Mouse (Mus musculus) natural killer cell, adult 2 months (primary cell): ENCODE measurements at regions not wholly inside any gene's neighbourhood (a gene's known extent, or its start where the extent isn't known, plus 50 kb on each side); places are given as distances from the start of the nearest gene placed in this dataset.
A peak's percentile ranks its signal among the peaks of the same experiment; 100 is the strongest.

Experiments
- DNase-seq, 2 experiments: peaks; one replicate each; pipeline ENCODE4 v3.0.0; 2022; ENCODE audit warnings: low spot score in 2 of 2

GRCm38 (mm10) chr17:72993134-72993533 is 75.0 kb downstream of the Lbh start:
- DNase-seq, result no peak

- no peak for DNase-seq
Measured at GRCm38 (mm10) chr17:72993626-72994025, 75.5 kb downstream of the Lbh start.

DNA sequence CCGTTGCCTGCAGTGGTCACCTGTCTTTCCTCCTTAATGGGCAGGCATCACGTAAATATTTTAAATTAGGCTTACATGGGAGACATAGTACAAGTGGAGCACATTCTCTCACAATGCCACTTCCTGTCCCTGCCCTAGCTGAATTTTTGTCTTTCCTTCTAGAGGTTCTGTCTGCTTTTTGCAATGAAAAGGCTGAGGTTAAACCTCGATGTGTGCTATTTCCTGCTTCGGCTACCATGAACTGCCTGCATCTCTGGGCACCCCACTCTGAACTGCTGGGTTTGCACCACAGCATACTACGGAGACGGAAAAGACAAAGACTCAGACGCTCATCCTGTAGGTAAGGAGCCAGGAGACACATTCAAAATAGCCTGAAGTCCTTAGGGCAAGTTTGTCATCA is 78.4 kb downstream of the Lbh start:
- DNase-seq, result peak; percentile 47 to 58

DNA sequence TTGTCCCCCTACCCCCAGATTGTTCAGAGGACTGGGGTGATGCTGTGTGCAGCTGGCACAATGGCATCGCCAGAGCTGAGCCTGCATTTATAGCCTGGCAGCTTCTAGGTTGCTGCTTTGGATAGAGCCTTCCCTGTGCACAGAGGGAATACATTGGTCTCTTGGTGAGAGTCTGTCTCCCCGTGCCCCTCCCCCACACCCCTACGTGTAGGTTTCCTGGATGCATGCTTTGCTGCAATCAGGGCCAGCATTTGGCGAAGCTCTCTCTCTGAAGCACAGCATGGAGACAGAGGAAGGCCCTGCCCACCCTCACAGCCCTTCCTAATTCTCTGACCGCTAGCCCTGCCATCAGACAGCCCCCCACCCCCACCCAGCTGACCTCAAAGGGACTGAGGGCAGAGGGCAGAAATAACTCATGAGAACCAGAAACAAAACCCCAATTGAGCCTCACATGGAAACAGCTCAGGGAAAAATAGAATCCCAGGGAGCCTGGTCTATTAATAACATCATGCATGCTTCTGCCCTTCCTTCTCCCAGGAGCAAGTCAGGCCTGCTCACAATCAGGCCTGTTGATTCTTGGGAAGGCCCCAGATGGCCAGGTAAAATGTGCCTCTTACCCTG is 79.3 kb downstream of the Lbh start:
- no peak for DNase-seq

DNA sequence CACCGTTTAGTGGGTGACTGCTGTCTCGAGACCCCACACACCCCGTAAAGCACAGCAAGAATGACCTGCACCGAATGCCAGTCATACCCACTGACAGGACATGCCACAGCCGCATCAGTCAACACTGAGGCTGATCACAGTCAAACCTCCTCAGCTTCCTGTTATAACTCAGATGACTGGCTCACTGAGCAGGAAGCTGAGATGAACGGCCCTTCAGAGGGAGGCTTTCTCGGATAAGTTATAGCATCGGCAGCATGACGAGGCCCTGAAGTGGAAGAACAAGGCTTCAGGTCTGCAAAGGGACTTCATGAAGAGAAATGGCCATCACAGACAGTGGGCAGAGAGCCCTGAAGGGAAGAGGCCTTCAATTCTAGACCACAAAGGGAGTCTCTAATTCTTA is 87.0 kb downstream of the Lbh start:
- DNase-seq, result peak; percentile 67 to 71

- peak; percentile 64 to 76 for DNase-seq
Measured at GRCm38 (mm10) chr17:73008901-73009300, 90.8 kb downstream of the Lbh start.

DNA sequence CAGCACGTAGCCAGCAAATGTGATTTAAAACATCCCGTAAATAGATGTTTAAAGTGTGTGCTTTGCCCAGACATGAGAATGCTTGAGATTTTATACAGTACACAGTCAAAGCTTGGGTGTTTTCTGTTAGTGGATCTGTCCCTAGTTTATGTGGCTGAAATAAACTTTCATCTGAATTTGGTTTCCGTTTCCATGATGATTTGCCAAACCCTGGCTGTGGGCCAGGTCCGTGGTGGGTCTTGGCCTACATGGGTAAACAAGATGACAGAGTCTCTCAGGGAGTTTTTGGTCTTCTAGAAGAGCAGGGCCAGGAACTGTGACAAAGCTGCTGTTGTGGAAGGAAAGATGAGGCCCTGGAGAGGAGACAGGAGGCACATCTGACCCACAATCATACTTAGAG is 91.9 kb downstream of the Lbh start:
- peak; percentile 36 to 63 for DNase-seq

DNA sequence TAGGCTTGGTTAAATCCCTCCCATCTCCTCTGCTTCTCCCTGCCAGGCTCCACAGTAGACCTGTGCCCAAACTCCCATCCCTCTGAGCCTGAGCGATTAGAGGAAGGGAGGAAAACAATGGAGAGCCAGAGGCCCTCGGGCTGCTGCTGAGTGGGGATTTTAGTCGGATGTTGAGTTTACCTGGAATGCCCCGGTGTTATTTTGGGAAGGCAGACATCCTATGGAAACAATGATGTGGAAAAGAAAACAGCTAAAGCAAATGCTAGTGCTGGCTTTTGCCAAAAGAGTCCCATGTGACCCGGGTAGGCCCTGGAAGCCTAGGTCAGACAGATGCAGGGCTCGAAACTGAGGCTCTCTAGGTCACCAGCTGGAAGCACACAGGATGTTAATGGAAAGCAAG is 94.3 kb downstream of the Lbh start:
- no peak for DNase-seq

- DNase-seq, result no peak
Measured at GRCm38 (mm10) chr17:73012954-73013353, 94.8 kb upstream of the Lclat1 start.

- no peak for DNase-seq
Measured at GRCm38 (mm10) chr17:73014090-73014853, 93.5 kb upstream of the Lclat1 start.

DNA sequence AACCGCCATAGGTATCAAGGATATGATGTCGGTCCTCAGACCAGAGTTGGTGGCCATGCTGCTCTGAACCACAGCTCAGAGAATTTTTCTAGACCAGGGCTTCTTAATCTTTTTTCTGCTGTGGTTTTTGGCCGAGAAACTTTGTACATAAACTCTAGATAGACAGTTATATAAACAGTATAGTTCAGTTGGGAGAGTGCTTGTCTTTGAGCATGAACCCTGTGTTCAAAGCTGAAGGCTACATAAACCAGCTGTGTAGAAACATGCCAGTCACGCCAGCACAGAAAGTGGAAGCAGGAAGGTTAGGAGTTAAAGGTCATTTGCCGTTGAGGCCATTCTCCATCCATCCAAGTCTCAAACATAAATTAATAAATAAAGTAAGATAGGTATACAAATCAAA is 90.6 kb upstream of the Lclat1 start:
- DNase-seq, result no peak

- DNase-seq, result no peak
Measured at GRCm38 (mm10) chr17:73022630-73023051, 85.1 kb upstream of the Lclat1 start.

- peak in 1 of 2 experiments; percentile 26 for DNase-seq
Measured at GRCm38 (mm10) chr17:73023362-73024107, 84.2 kb upstream of the Lclat1 start.

GRCm38 (mm10) chr17:73027122-73027521 is 80.7 kb upstream of the Lclat1 start:
- DNase-seq, result no peak

DNA sequence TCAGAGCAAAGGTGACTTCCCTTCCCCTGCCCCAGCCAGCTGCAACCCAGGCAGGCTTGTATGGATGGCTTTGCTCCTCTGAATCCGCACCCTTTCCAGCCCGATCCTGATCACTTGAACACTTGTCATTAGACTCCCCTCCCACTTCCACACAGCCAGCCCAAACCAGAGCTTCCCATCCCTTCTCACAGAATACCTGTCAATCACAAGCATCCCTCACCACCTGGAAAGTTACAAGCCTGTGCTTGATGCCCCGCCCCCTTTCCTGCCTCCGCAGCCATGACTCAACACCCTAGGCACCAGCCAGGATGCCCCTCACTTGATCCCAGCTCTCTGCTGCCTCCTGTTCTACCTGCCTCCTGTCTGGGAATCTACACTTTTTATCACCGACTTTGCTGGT is 76.0 kb upstream of the Lclat1 start:
- DNase-seq, result no peak

DNA sequence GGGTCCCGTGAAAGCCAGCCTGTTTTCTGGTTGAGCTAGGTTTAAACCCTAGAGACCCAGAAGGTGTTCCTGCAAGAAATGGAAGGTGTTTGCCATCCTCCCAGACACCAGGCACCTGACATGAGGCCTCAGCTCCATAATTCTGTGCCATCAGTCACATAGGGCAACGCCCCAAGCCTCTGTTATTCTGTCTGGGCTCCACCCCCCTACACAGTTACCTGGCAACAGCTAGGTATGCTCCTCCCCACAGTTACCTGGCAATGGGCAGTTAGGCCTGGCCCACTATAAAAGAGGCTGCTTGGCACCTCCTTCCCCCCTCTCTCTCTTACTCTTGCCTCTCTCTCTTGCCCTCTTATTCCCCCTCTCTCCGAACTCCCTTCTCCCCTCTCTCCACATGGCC is 75.5 kb upstream of the Lclat1 start:
- DNase-seq, result peak in 1 of 2 experiments; percentile 36

- DNase-seq, result peak; percentile 65 to 83
Measured at GRCm38 (mm10) chr17:73034420-73034819, 73.4 kb upstream of the Lclat1 start.

DNA sequence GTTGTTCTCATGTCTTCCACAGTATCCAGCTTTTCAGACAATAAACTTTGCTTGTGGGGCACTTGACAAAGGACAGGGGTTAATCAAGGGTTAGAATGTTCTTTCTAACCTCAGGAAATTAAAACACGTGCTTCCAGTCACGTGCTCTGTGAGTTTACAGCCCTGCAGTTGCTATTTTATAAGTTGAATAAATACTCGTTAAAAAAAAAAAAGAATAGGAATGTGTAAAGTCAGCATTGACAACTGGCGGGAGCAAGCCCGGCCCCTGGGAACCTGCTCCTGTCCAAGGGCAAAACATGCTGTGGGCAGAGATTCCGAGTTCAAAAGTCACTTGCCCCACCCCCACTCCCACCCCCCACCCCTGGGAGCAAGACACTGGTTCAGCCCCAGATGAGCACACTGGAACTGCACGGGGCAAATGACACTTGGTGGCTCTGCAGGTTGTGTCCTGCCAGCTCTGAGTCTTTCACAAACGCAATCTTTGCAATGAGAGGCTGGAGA is 72.8 kb upstream of the Lclat1 start:
- no peak for DNase-seq

GRCm38 (mm10) chr17:73036845-73037244 is 70.9 kb upstream of the Lclat1 start:
- DNase-seq, result no peak

GRCm38 (mm10) chr17:73038586-73038985 is 69.2 kb upstream of the Lclat1 start:
- no peak for DNase-seq

- no peak for DNase-seq
Measured at GRCm38 (mm10) chr17:73044918-73045580, 62.7 kb upstream of the Lclat1 start.

DNA sequence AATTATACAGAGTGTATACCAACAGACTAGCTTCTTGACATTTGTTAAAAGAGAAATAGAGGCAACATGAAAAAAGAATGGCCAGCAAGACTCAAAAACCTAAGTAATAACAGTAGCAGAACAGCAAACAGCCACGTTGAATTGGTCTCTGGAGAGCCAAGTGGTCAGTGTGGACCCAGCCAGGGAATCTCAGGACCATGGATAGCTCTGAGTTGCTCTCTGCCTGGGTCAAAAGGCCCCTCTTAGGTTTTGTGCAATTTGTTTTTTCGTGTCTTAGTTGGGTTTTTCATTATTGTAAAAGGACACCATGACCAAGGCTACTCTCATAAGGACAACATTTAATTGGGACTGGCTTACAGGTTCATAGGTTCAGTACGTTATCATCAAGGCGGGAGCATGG is 60.8 kb upstream of the Lclat1 start:
- no peak for DNase-seq
